Mouse (Mus musculus) C2C12 (cell line): ENCODE measurements around the gene Sez6l. TPM values are rescaled to one million over a fixed set of nuclear protein-coding genes. Genes with fewer than 3 reads are reported as not detected.

ENCODE experiments used
- H3K27me3 ChIP-seq: one replicate; pipeline ENCODE4 v1.6.1; 2011; ENCODE audit not compliant: control insufficient read depth, insufficient read depth, insufficient read length
- H3K36me3 ChIP-seq: one replicate; pipeline ENCODE4 v1.6.1; 2011; ENCODE audit not compliant: control insufficient read depth, insufficient read depth
- H3K4me3 ChIP-seq: one replicate; pipeline ENCODE4 v1.5.1; 2011; ENCODE audit warnings: mild to moderate bottlenecking, control low read depth; ENCODE audit not compliant: poor library complexity, insufficient read depth, severe bottlenecking
- H3K79me2 ChIP-seq: one replicate; pipeline ENCODE4 v1.6.1; 2011; ENCODE audit not compliant: control insufficient read depth, insufficient read depth
- H3K79me3 ChIP-seq: one replicate; pipeline ENCODE4 v1.6.1; 2011; ENCODE audit warnings: low read depth, control low read depth
- H3ac ChIP-seq: one replicate; pipeline ENCODE3; 2011; ENCODE audit warnings: low read depth; ENCODE audit not compliant: control insufficient read depth, insufficient read length
- CEBPB ChIP-seq: IDR thresholded peaks from one replicate; pipeline ENCODE4 v1.6.1; 2011; ENCODE audit warnings: low read depth, mild to moderate bottlenecking, control low read depth, moderate library complexity
- CTCF ChIP-seq: IDR thresholded peaks from one replicate; pipeline ENCODE4 v1.5.1; 2011; ENCODE audit not compliant: control insufficient read depth, insufficient read depth, insufficient read length
- FOSL1 ChIP-seq: IDR thresholded peaks from one replicate; pipeline ENCODE4 v1.8.0; 2011; ENCODE audit warnings: mild to moderate bottlenecking, low read length; ENCODE audit not compliant: poor library complexity, insufficient read depth, severe bottlenecking
- MAX ChIP-seq: IDR thresholded peaks from one replicate; pipeline ENCODE4 v1.6.1; 2011; ENCODE audit warnings: mild to moderate bottlenecking, control low read depth
- MYOD1 ChIP-seq: IDR thresholded peaks from one replicate; pipeline ENCODE4 v1.6.1; 2011; ENCODE audit warnings: low read depth; ENCODE audit not compliant: control insufficient read depth, insufficient read length
- MYOG ChIP-seq: IDR thresholded peaks from one replicate; pipeline ENCODE4 v1.6.1; 2011; ENCODE audit not compliant: control insufficient read depth, insufficient read length; ENCODE audit errors: extremely low read depth
- USF1 ChIP-seq: IDR thresholded peaks from one replicate; pipeline ENCODE4 v1.6.1; 2011; ENCODE audit warnings: low read depth, mild to moderate bottlenecking, control low read depth, moderate library complexity
- polyA plus RNA-seq: library from polyadenylated mRNA; unstranded; fragments of >200 nt; fragmentation: generic; extraction: Trizol; gene quantifications from one replicate; pipeline ENCODE4 v1.2.1, GENCODE M21; 2012; ENCODE audit warnings: missing spikeins

The Sez6l gene
- polyA plus RNA-seq, 1 experiment: not detected

DNA sequence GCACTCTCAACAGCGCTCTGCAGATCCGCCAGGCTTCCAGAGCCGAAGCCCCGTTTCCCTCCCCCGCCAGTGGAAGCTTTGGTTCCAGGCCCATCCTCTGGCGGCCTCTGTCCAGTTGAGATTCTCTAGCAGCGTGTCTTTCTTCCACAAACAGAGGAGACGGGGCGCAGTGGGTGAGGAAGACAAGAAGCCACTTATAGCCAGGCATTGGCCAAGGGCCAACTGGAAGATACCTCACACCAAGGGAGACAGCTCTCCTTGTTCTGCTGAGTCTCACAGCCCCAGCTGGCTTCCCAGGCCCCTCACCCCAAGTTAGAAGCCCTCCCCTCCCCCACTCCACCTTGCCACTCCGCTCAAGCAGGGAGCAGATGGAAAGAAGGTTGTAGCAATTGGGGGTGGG is 765 bp upstream of the Sez6l start:
- H3K79me3 ChIP-seq: no peaks in the 10 kb centered on the region
- peaks cover 22% of the 10 kb centered on the region for H3K27me3 ChIP-seq
- TF ChIP-seq CEBPB (no peak), MAX (no peak), MYOD1 (no peak), FOSL1 (no peak), MYOG (no peak), USF1 (no peak), CTCF (no peak)
- H3K79me2 ChIP-seq: no peaks in the 10 kb centered on the region
- H3ac ChIP-seq: no peak overlapping the region
- H3K4me3 ChIP-seq: no peak overlapping the region
- no peaks in the 10 kb centered on the region for H3K36me3 ChIP-seq

- no peak overlapping the region for H3K4me3 ChIP-seq
- H3K79me3 ChIP-seq: no peaks in the 10 kb centered on the region
- H3ac ChIP-seq: no peak overlapping the region
- no peak for TF ChIP-seq FOSL1
- no peak for TF ChIP-seq MYOG
- no peak for TF ChIP-seq MYOD1
- TF ChIP-seq MAX: no peak
- no peak for TF ChIP-seq USF1
- TF ChIP-seq CTCF: no peak
- TF ChIP-seq CEBPB: no peak
- no peaks in the 10 kb centered on the region for H3K79me2 ChIP-seq
- H3K27me3 ChIP-seq: peaks cover 22% of the 10 kb centered on the region
- H3K36me3 ChIP-seq: no peaks in the 10 kb centered on the region
These were observed 508 bp downstream of the Sez6l start for GRCm38 (mm10) chr5:112576361-112576992.

GRCm38 (mm10) chr5:112575151-112575915 is 1.7 kb downstream of the Sez6l start:
- TF ChIP-seq MYOD1 (no peak), CEBPB (no peak), FOSL1 (no peak), MAX (no peak), MYOG (no peak), USF1 (no peak), CTCF (no peak)
- H3K79me3 ChIP-seq: no peaks in the 10 kb centered on the region
- H3K27me3 ChIP-seq: peaks cover 22% of the 10 kb centered on the region
- H3K36me3 ChIP-seq: no peaks in the 10 kb centered on the region
- no peak overlapping the region for H3ac ChIP-seq
- H3K79me2 ChIP-seq: no peaks in the 10 kb centered on the region
- no peak overlapping the region for H3K4me3 ChIP-seq

DNA sequence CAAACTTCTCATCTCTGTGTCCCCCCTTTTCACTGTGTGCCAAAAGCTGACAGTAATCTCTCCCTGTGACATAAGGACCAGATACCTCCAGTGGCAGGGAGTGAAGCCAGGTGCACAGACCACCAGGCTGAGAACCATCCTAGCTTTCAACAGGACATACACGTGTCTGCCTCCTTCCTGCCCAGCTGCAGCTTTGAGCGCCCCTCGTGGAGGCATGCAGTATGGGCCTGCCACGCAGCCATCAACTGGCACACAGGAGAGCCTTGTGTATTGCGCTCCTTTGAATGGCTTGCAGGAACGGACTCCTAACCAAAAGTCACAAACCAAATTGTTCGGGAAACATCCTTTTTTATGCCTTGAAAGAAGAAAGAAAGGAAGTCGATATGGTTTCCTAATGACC is 3.1 kb downstream of the Sez6l start:
- no peaks in the 10 kb centered on the region for H3K36me3 ChIP-seq
- H3K27me3 ChIP-seq: peaks cover 22% of the 10 kb centered on the region
- TF ChIP-seq CEBPB: no peak
- TF ChIP-seq USF1: no peak
- no peak overlapping the region for H3K4me3 ChIP-seq
- H3K79me2 ChIP-seq: no peaks in the 10 kb centered on the region
- H3K79me3 ChIP-seq: no peaks in the 10 kb centered on the region
- H3ac ChIP-seq: no peak overlapping the region

GRCm38 (mm10) chr5:112572217-112572616 is 4.8 kb downstream of the Sez6l start:
- peaks cover 14% of the 10 kb centered on the region for H3K27me3 ChIP-seq
- no peak for TF ChIP-seq CEBPB
- TF ChIP-seq MYOD1: no peak

GRCm38 (mm10) chr5:112565489-112565888 is 11.5 kb downstream of the Sez6l start:
- Histone ChIP-seq H3K27me3 (peaks cover 14% of the 10 kb centered on the region), H3K36me3 (no peaks in the 10 kb centered on the region), H3ac (no peak overlapping the region), H3K79me2 (no peaks in the 10 kb centered on the region), H3K79me3 (no peaks in the 10 kb centered on the region), H3K4me3 (no peak overlapping the region)
- TF ChIP-seq MYOD1: no peak
- no peak for TF ChIP-seq CEBPB
- TF ChIP-seq CTCF: no peak
- no peak for TF ChIP-seq MAX

More at GRCm38 (mm10) chr5:112572217-112572616, 4.8 kb downstream of the Sez6l start:
- Histone ChIP-seq H3ac (no peak overlapping the region), H3K4me3 (no peak overlapping the region), H3K36me3 (no peaks in the 10 kb centered on the region), H3K79me2 (no peaks in the 10 kb centered on the region), H3K79me3 (no peaks in the 10 kb centered on the region)
